Mouse (Mus musculus) limb, embryonic 12.5 days (tissue): ENCODE results near the gene Arid1b. TPM values are rescaled to one million over a fixed set of nuclear protein-coding genes. Genes with fewer than 3 reads are reported as not detected.

Experiments
- ATAC-seq: fragments of 200-750 bp; cut with Nextera tagmentation; 2 replicates; pipeline ENCODE4 v1.8.0; 2017; ENCODE audit warnings: low read depth, moderate TSS enrichment; ENCODE audit not compliant: insufficient number of reproducible peaks, insufficient read depth, low FRiP score, low TSS enrichment
- H3K27ac ChIP-seq: fragments of 300-500 bp; sonication (generic); 2 replicates; pipeline ENCODE4 v1.5.1; 2016; ENCODE audit warnings: mild to moderate bottlenecking, moderate library complexity
- H3K27me3 ChIP-seq: fragments of 300-500 bp; sonication (generic); 2 replicates; pipeline ENCODE4 v1.6.1; 2016; ENCODE audit warnings: mild to moderate bottlenecking, moderate library complexity
- H3K36me3 ChIP-seq: fragments of 300-500 bp; sonication (generic); 2 replicates; pipeline ENCODE4 v1.6.1; 2016; ENCODE audit warnings: mild to moderate bottlenecking, moderate library complexity
- H3K4me1 ChIP-seq: fragments of 300-500 bp; sonication (generic); replicated peaks from 2 replicates; pipeline ENCODE4 v1.6.1; 2016
- H3K4me2 ChIP-seq: fragments of 300-500 bp; sonication (generic); 2 replicates; pipeline ENCODE4 v1.6.1; 2016; ENCODE audit warnings: mild to moderate bottlenecking, moderate library complexity
- H3K4me3 ChIP-seq: fragments of 300-500 bp; sonication (generic); replicated peaks from 2 replicates; pipeline ENCODE4 v1.5.1; 2016; ENCODE audit warnings: mild to moderate bottlenecking
- H3K9ac ChIP-seq: fragments of 300-500 bp; sonication (generic); replicated peaks from 2 replicates; pipeline ENCODE4 v1.6.1; 2016; ENCODE audit warnings: mild to moderate bottlenecking, moderate library complexity
- H3K9me3 ChIP-seq: fragments of 300-500 bp; sonication (generic); 2 replicates; pipeline ENCODE4 v1.6.1; 2016; ENCODE audit warnings: mild to moderate bottlenecking, moderate library complexity
- WGBS: fragments of 180-500 bp; shearing (Covaris S2); methylation state at CpG from one replicate; pipeline ENCODE4 v1.1.7; 2016; 5-methylcytosine and 5-hydroxymethylcytosine counted together
- polyA plus RNA-seq: library from polyadenylated mRNA; unstranded; fragments of >200 nt; fragmentation: Nextera tagmentation; extraction: Ambion mirVana; gene quantifications from 2 replicates; pipeline ENCODE4 v1.2.1, GENCODE M21; 2016

Arid1b gene
- polyA plus RNA-seq, 1 experiment from 2014 or later = 18.2 TPM

GRCm38 (mm10) chr17:5284783-5285182 lies 290.7 kb downstream of the Arid1b start:
- 80% methylated on average over 10 of the region's 10 CpGs for WGBS
- Histone ChIP-seq H3K4me3 (no peak overlapping the region), H3K4me1 (peaks cover 30% of the 10 kb centered on the region), H3K9ac (no peak overlapping the region), H3K9me3 (no peaks in the 10 kb centered on the region), H3K4me2 (no peak overlapping the region), H3K27me3 (no peaks in the 10 kb centered on the region), H3K36me3 (peaks cover 35% of the 10 kb centered on the region), H3K27ac (no peak overlapping the region)
- no peak for ATAC-seq

DNA sequence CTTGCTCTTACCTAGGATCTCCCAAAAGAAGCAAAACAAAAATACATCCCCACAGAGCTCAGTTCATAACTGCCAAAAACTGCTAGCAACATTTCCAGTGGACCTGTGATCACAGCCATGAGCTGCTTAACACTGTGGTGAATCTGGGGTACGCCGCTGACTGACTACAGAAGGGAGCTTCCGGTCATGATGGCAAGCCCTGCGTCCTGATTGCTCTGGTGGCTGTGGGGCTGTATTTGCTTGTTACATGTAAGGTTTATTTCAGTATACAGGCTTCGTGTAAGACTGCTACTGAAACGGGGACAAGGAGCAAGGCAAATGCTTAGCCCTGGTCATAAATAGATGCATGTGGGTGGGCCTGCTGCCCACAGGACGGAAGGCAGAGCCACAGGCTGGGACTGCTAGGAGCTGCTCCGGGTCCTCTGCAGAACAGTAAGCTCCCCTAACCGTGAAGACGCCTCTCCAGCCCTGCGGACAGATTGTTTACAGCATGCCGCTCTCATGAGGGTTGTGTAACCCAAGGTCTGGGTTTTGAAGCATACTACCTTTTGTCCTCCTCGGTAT lies 291.8 kb downstream of the Arid1b start:
- peaks cover 30% of the 10 kb centered on the region for H3K4me1 ChIP-seq
- H3K36me3 ChIP-seq = peaks cover 40% of the 10 kb centered on the region
- H3K4me3 ChIP-seq = no peak overlapping the region
- WGBS = 58% methylated on average over 13 of the region's 13 CpGs
- H3K9ac ChIP-seq = no peak overlapping the region
- H3K4me2 ChIP-seq = no peak overlapping the region
- no peaks in the 10 kb centered on the region for H3K9me3 ChIP-seq
- no peaks in the 10 kb centered on the region for H3K27me3 ChIP-seq
- no peak overlapping the region for H3K27ac ChIP-seq
- ATAC-seq = no peak

DNA sequence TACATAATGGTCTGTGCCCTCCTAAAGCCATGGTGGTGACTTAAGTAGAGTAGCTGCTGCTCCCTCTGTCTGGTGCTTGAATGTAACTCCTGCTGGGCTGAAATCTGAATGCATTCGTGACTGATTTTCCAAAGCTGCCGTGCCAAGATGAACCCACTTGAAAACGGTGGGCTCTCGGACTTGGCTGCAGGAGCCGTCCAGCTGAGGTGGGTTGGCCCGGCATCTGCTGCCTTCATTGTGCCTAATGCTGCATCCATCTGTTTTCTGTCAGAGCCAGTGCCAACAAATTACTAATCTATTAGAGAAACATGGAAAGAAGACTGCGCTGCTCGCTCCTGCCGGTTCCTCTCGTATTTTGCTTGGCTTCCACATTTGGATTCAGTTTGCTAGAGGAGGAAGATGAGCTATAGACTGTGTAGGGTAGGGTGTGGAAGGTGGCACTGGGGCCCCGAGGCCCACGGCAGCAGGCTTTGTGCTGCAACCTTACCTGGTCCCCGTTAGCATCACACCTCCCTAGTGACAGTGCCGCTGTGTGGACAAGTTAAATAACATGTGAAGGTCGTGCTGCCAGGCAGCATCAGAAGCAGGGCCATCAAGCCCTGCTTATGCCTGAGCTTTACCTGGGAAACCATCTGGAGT lies 292.6 kb downstream of the Arid1b start:
- no peaks in the 10 kb centered on the region for H3K9me3 ChIP-seq
- WGBS = 55% methylated on average over 15 of the region's 15 CpGs
- H3K9ac ChIP-seq = no peak overlapping the region; the same call in 1 of the 2 replicates
- no peak overlapping the region for H3K4me3 ChIP-seq
- no peak for ATAC-seq
- no peaks in the 10 kb centered on the region for H3K27me3 ChIP-seq
- H3K36me3 ChIP-seq = peaks cover 40% of the 10 kb centered on the region
- H3K27ac ChIP-seq = no peak overlapping the region
- H3K4me2 ChIP-seq = no peak overlapping the region
- peaks cover 30% of the 10 kb centered on the region for H3K4me1 ChIP-seq

- WGBS = 62% methylated on average over 4 of the region's 4 CpGs
- Histone ChIP-seq H3K9ac (no peak overlapping the region; the same call in 1 of the 2 replicates), H3K36me3 (peaks cover 36% of the 10 kb centered on the region), H3K27ac (no peak overlapping the region), H3K27me3 (no peaks in the 10 kb centered on the region), H3K4me1 (peaks cover 30% of the 10 kb centered on the region), H3K4me3 (no peak overlapping the region), H3K9me3 (no peaks in the 10 kb centered on the region), H3K4me2 (no peak overlapping the region)
- no peak for ATAC-seq
Observed at GRCm38 (mm10) chr17:5287210-5287591, 293.1 kb downstream of the Arid1b start.

- no peak overlapping the region for H3K4me2 ChIP-seq
- WGBS = 68% methylated on average over 9 of the region's 9 CpGs
- H3K4me1 ChIP-seq = peaks cover 30% of the 10 kb centered on the region
- no peak overlapping the region for H3K27ac ChIP-seq
- H3K4me3 ChIP-seq = no peak overlapping the region
- ATAC-seq = no peak
- no peak overlapping the region for H3K9ac ChIP-seq
- peaks cover 35% of the 10 kb centered on the region for H3K36me3 ChIP-seq
- no peaks in the 10 kb centered on the region for H3K27me3 ChIP-seq
- H3K9me3 ChIP-seq = no peaks in the 10 kb centered on the region
Observed at GRCm38 (mm10) chr17:5287641-5288040, 293.5 kb downstream of the Arid1b start.

DNA sequence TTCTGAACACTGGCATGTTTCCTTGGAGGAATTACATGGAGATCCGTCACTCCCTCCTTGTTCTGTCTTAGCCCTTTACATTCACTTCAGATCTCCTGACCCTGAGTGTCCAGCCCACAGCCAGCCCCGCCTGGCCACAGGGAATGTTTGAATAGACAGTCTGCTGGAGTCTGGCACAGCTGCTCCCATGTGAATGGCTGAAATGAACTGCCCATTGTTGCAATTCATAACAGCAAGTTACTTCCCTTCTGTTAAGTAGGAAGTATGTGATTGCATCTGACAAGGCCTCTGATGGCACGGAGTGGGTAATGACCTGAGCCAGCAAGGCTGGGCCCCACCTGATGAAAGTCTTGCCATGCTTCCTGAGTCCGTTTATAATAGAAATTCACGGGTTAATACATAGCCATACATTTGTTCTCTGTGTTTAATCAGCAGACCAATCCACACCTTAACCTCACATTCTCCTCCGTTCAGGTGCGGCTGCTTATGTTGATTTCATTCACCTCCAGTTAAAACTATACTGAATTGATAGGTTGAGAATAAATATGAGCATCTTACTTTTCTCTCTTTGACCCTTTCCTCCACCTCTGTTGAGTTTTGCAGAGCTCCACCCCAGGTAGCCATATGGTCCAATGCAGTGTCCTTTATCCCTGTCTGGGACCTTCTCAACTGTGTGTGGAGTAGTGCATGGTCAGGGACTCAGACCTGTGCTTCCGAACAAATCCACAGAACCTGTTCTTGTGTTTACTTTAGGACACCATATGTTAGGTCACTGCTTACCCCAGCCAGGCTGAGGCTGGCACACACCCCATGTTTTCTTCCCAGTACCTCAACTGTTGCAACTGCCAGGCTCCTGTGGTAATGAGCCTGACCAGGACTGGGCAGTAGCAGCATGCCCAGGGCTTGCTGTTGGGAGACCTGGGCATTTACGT lies 299.8 kb downstream of the Arid1b start:
- H3K4me2 ChIP-seq = no peak overlapping the region
- no peak for ATAC-seq
- peaks cover 66% of the 10 kb centered on the region for H3K36me3 ChIP-seq
- no peaks in the 10 kb centered on the region for H3K4me1 ChIP-seq
- no peaks in the 10 kb centered on the region for H3K27me3 ChIP-seq
- WGBS = 86% methylated on average over 9 of the region's 9 CpGs
- H3K9ac ChIP-seq = no peak overlapping the region
- no peak overlapping the region for H3K4me3 ChIP-seq
- no peak overlapping the region for H3K27ac ChIP-seq
- H3K9me3 ChIP-seq = no peaks in the 10 kb centered on the region

DNA sequence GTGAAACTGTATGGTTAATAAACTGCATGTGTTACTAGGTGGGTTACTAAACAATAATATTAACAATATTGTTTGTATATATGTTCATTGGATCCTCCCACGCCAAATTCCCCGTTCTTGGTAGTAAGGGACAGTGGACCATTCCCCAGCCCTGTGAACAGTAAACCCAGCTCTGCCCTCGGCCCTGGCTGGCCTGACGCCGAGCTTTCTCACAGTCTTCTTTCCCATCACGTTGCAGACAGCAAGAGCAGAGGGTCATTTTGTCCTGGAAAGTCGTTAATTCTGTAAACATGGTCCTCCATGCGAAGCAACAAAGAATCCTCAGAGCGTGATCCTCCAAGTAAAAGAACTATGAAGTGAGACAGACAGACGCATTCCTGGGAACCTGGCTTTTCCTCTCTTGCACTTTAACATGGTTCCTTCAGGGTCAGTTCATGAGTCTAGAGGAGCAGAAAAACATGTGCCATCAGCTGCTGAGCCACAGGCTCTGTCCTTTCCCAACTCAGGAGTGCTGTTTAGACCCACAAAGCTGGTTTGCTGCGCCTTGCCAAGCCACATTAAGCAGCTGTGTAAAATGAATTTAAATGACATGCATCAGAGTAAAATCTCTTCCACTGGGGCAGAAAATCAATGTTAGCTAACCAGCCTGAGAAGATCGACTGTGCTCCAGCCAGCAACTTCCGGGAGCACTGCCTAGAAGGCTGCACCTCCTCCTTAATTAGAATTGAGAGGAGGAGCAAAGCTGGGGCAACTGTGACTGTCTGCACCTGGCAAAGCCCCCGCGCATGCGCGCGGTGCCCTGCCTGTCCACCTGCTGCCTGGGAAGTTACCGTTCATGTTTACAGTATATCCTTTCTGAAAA lies 301.2 kb downstream of the Arid1b start:
- H3K9ac ChIP-seq = no peak overlapping the region
- no peak overlapping the region for H3K4me3 ChIP-seq
- H3K27me3 ChIP-seq = no peaks in the 10 kb centered on the region
- H3K36me3 ChIP-seq = peaks cover 63% of the 10 kb centered on the region
- no peak overlapping the region for H3K4me2 ChIP-seq
- no peak for ATAC-seq
- no peaks in the 10 kb centered on the region for H3K4me1 ChIP-seq
- 73% methylated on average over 19 of the region's 19 CpGs for WGBS
- H3K27ac ChIP-seq = peak overlapping the region; percentile 41; the same call in 1 of the 2 replicates
- no peaks in the 10 kb centered on the region for H3K9me3 ChIP-seq

DNA sequence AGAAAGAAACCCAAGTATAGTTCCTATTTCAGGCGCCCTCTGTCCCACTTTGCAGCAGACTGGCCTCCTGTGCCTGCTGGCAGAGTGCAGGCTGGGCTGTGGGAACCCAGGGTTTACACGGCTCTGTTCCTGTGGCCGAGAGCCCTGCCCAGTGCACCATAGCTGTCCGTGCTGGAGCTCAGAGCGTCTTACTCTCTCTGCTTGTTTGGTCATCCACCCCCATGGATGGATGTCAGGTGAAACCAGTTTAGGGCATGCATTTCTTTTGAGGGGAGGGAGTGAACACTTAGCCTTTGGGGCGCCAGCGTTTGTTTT lies 301.8 kb downstream of the Arid1b start:
- Histone ChIP-seq H3K4me3 (no peak overlapping the region), H3K27ac (no peak overlapping the region), H3K27me3 (no peaks in the 10 kb centered on the region), H3K4me1 (no peaks in the 10 kb centered on the region), H3K4me2 (no peak overlapping the region), H3K36me3 (peaks cover 57% of the 10 kb centered on the region), H3K9ac (no peak overlapping the region), H3K9me3 (no peaks in the 10 kb centered on the region)
- ATAC-seq = no peak
- 88% methylated on average over 7 of the region's 7 CpGs for WGBS

GRCm38 (mm10) chr17:5297491-5297890 lies 303.4 kb downstream of the Arid1b start:
- Histone ChIP-seq H3K27me3 (no peaks in the 10 kb centered on the region), H3K4me1 (no peaks in the 10 kb centered on the region), H3K4me3 (no peak overlapping the region), H3K9ac (no peak overlapping the region), H3K9me3 (no peaks in the 10 kb centered on the region), H3K36me3 (peaks cover 53% of the 10 kb centered on the region; the same call in 1 of the 2 replicates), H3K4me2 (no peak overlapping the region), H3K27ac (no peak overlapping the region)
- ATAC-seq = no peak
- 93% methylated on average over 4 of the region's 4 CpGs for WGBS

- no peak overlapping the region for H3K4me2 ChIP-seq
- WGBS = 90% methylated on average over 10 of the region's 10 CpGs
- no peak; the same call in 1 of the 2 replicates for ATAC-seq
Observed at GRCm38 (mm10) chr17:5297984-5298383, 303.9 kb downstream of the Arid1b start.

More at GRCm38 (mm10) chr17:5297984-5298383, 303.9 kb downstream of the Arid1b start:
- Histone ChIP-seq H3K36me3 (peaks cover 58% of the 10 kb centered on the region), H3K4me3 (no peak overlapping the region), H3K9ac (no peak overlapping the region), H3K4me1 (no peaks in the 10 kb centered on the region), H3K9me3 (no peaks in the 10 kb centered on the region), H3K27me3 (no peaks in the 10 kb centered on the region), H3K27ac (no peak overlapping the region)
